Mouse (Mus musculus) limb, embryonic 11.5 days (tissue): ENCODE measurements around the gene Mcu. TPM values are rescaled to one million over a fixed set of nuclear protein-coding genes. Genes with fewer than 3 reads are reported as not detected.

Source experiments
- ATAC-seq: fragments of 200-750 bp; cut with Nextera tagmentation; 2 replicates; pipeline ENCODE4 v1.8.0; 2017; ENCODE audit warnings: low read depth; ENCODE audit not compliant: insufficient number of reproducible peaks, low FRiP score, low TSS enrichment
- DNase-seq: peaks from one replicate; pipeline ENCODE4 v3.0.0-alpha.2; 2015; ENCODE audit warnings: low spot score
- H3K27ac ChIP-seq: fragments of 300-500 bp; sonication (generic); replicated peaks from 2 replicates; pipeline ENCODE4 v1.5.1; 2014; ENCODE audit warnings: low read depth, mild to moderate bottlenecking, low read length
- H3K27me3 ChIP-seq: fragments of 300-500 bp; sonication (generic); 2 replicates; pipeline ENCODE4 v1.6.1; 2014; ENCODE audit warnings: mild to moderate bottlenecking, low read length, mixed read lengths; ENCODE audit not compliant: control insufficient read depth, insufficient read depth
- H3K36me3 ChIP-seq: fragments of 300-500 bp; sonication (generic); 2 replicates; pipeline ENCODE4 v1.6.1; 2014; ENCODE audit warnings: mild to moderate bottlenecking, low read length, moderate library complexity, mixed read lengths; ENCODE audit not compliant: control insufficient read depth, insufficient read depth
- H3K4me1 ChIP-seq: fragments of 300-500 bp; sonication (generic); 2 replicates; pipeline ENCODE4 v1.6.1; 2014; ENCODE audit warnings: low read length, mixed read lengths; ENCODE audit not compliant: control insufficient read depth, insufficient read depth
- H3K4me2 ChIP-seq: fragments of 300-500 bp; sonication (generic); 2 replicates; pipeline ENCODE4 v1.6.1; 2014; ENCODE audit warnings: low read depth, mild to moderate bottlenecking, moderate library complexity; ENCODE audit not compliant: severe bottlenecking
- H3K4me3 ChIP-seq: fragments of 300-500 bp; sonication (generic); 2 replicates; pipeline ENCODE4 v1.5.1; 2014; ENCODE audit warnings: low read depth, low read length
- H3K9ac ChIP-seq: fragments of 300-500 bp; sonication (generic); 2 replicates; pipeline ENCODE4 v1.6.1; 2014; ENCODE audit warnings: mild to moderate bottlenecking, low read length
- H3K9me3 ChIP-seq: fragments of 300-500 bp; sonication (generic); 2 replicates; pipeline ENCODE4 v1.6.1; 2016; ENCODE audit warnings: low read length; ENCODE audit not compliant: control insufficient read depth
- WGBS: fragments of 180-500 bp; shearing (Covaris S2); extraction: QIAGEN DNeasy Blood & Tissue Kit; methylation state at CpG from one replicate; pipeline ENCODE4 v1.1.7; 2014; 5-methylcytosine and 5-hydroxymethylcytosine counted together
- polyA plus RNA-seq: library from polyadenylated mRNA; unstranded; fragments of >200 nt; fragmentation: Nextera tagmentation; extraction: Ambion mirVana; gene quantifications from 2 replicates; pipeline ENCODE4 v1.2.1, GENCODE M21; 2014

Gene Mcu
- polyA plus RNA-seq, 1 experiment from 2014 or later, result 34.0 TPM

- no peaks in the 10 kb centered on the region for H3K4me1 ChIP-seq
- no peak overlapping the region for H3K9ac ChIP-seq
- H3K4me3 ChIP-seq, result no peak overlapping the region
- DNase-seq (no peak), ATAC-seq (no peak)
- H3K9me3 ChIP-seq, result no peaks in the 10 kb centered on the region
- H3K4me2 ChIP-seq, result no peak overlapping the region
- 95% methylated on average over 15 of the region's 15 CpGs for WGBS
- no peaks in the 10 kb centered on the region for H3K27me3 ChIP-seq
- no peaks in the 10 kb centered on the region; the same call in 1 of the 2 replicates for H3K36me3 ChIP-seq
- H3K27ac ChIP-seq, result no peak overlapping the region
Observed at GRCm38 (mm10) chr10:59454631-59455030, 161.9 kb downstream of the Mcu start.

GRCm38 (mm10) chr10:59451839-59452238, 164.7 kb downstream of the Mcu start:
- Histone ChIP-seq H3K4me2 (no peak overlapping the region), H3K4me3 (no peak overlapping the region), H3K4me1 (no peaks in the 10 kb centered on the region), H3K36me3 (no peaks in the 10 kb centered on the region; the same call in 1 of the 2 replicates), H3K27me3 (no peaks in the 10 kb centered on the region), H3K9me3 (no peaks in the 10 kb centered on the region), H3K9ac (no peak overlapping the region), H3K27ac (no peak overlapping the region)
- WGBS, result 61% methylated on average over 5 of the region's 5 CpGs
- no peak for ATAC-seq
- no peak for DNase-seq

GRCm38 (mm10) chr10:59447546-59447945, 168.9 kb downstream of the Mcu start:
- Histone ChIP-seq H3K4me1 (no peaks in the 10 kb centered on the region), H3K4me3 (no peak overlapping the region), H3K27ac (no peak overlapping the region), H3K9ac (no peak overlapping the region), H3K36me3 (no peaks in the 10 kb centered on the region), H3K9me3 (no peaks in the 10 kb centered on the region), H3K27me3 (no peaks in the 10 kb centered on the region), H3K4me2 (no peak overlapping the region)
- no peak for ATAC-seq
- DNase-seq, result no peak
- 77% methylated on average over 9 of the region's 9 CpGs for WGBS

GRCm38 (mm10) chr10:59446911-59447437, 169.5 kb downstream of the Mcu start:
- Histone ChIP-seq H3K27me3 (no peaks in the 10 kb centered on the region), H3K4me2 (no peak overlapping the region), H3K27ac (no peak overlapping the region), H3K36me3 (no peaks in the 10 kb centered on the region), H3K4me3 (no peak overlapping the region), H3K9ac (no peak overlapping the region), H3K9me3 (no peaks in the 10 kb centered on the region), H3K4me1 (no peaks in the 10 kb centered on the region)
- DNase-seq (no peak), ATAC-seq (no peak)
- WGBS, result 90% methylated on average over 10 of the region's 10 CpGs

- 53% methylated on average over 8 of the region's 8 CpGs for WGBS
- ATAC-seq (no peak), DNase-seq (no peak)
- Histone ChIP-seq H3K4me1 (no peaks in the 10 kb centered on the region), H3K36me3 (no peaks in the 10 kb centered on the region), H3K27me3 (no peaks in the 10 kb centered on the region), H3K27ac (no peak overlapping the region), H3K9ac (no peak overlapping the region), H3K4me2 (no peak overlapping the region), H3K9me3 (no peaks in the 10 kb centered on the region), H3K4me3 (no peak overlapping the region)
Observed at GRCm38 (mm10) chr10:59444635-59445034, 171.9 kb downstream of the Mcu start.

GRCm38 (mm10) chr10:59444106-59444505, 172.4 kb downstream of the Mcu start:
- Histone ChIP-seq H3K36me3 (no peaks in the 10 kb centered on the region), H3K4me3 (no peak overlapping the region), H3K27ac (no peak overlapping the region), H3K9ac (no peak overlapping the region), H3K4me1 (no peaks in the 10 kb centered on the region), H3K27me3 (no peaks in the 10 kb centered on the region), H3K4me2 (no peak overlapping the region), H3K9me3 (no peaks in the 10 kb centered on the region)
- DNase-seq, result no peak
- 88% methylated on average over 3 of the region's 3 CpGs for WGBS
- no peak for ATAC-seq

GRCm38 (mm10) chr10:59443212-59443611, 173.3 kb downstream of the Mcu start:
- no peaks in the 10 kb centered on the region for H3K4me1 ChIP-seq
- no peak for ATAC-seq
- no peaks in the 10 kb centered on the region for H3K9me3 ChIP-seq
- no peak overlapping the region for H3K9ac ChIP-seq
- WGBS, result 11% methylated on average over 7 of the region's 7 CpGs
- no peaks in the 10 kb centered on the region for H3K27me3 ChIP-seq
- no peak overlapping the region for H3K27ac ChIP-seq
- no peaks in the 10 kb centered on the region for H3K36me3 ChIP-seq
- no peak overlapping the region for H3K4me3 ChIP-seq
- DNase-seq, result no peak
- H3K4me2 ChIP-seq, result no peak overlapping the region

GRCm38 (mm10) chr10:59441735-59442134, 174.8 kb downstream of the Mcu start, which contains the start of gene Oit3:
Gene Oit3, minus strand, starts transcription at chr10:59441778.
- 86% methylated on average over 11 of the region's 11 CpGs for WGBS
- H3K27me3 ChIP-seq, result no peaks in the 10 kb centered on the region
- H3K27ac ChIP-seq, result no peak within 1 kb of the TSS
- no peak for ATAC-seq
- H3K4me1 ChIP-seq, result no peaks in the 10 kb centered on the region
- no peaks in the 10 kb centered on the region for H3K36me3 ChIP-seq
- H3K4me2 ChIP-seq, result no peak within 1 kb of the TSS
- DNase-seq, result no peak
- no peak within 1 kb of the TSS for H3K9ac ChIP-seq
- H3K9me3 ChIP-seq, result no peaks in the 10 kb centered on the region
- no peak within 1 kb of the TSS for H3K4me3 ChIP-seq

- H3K27me3 ChIP-seq, result no peaks in the 10 kb centered on the region
- H3K4me1 ChIP-seq, result no peaks in the 10 kb centered on the region
- WGBS, result 78% methylated on average over 6 of the region's 6 CpGs
- ATAC-seq, result no peak
- no peak overlapping the region for H3K4me3 ChIP-seq
- H3K9ac ChIP-seq, result no peak overlapping the region
- no peak overlapping the region for H3K27ac ChIP-seq
- H3K9me3 ChIP-seq, result no peaks in the 10 kb centered on the region
- H3K36me3 ChIP-seq, result no peaks in the 10 kb centered on the region
- no peak for DNase-seq
- H3K4me2 ChIP-seq, result no peak overlapping the region
Observed at GRCm38 (mm10) chr10:59440177-59440576, 176.3 kb downstream of the Mcu start.
